Mouse (Mus musculus): ENCODE measurements at regions not wholly inside any gene's neighbourhood (a gene's known extent, or its start where the extent isn't known, plus 50 kb on each side); places are given as distances from the start of the nearest gene placed in this dataset.

- no peak for TF ChIP-seq CEBPB (IDR thresholded peaks at IDR 0.05; ENCODE audit: low read depth)
- TF ChIP-seq CTCF (IDR thresholded peaks at IDR 0.05; ENCODE audit: control insufficient read depth, insufficient read depth, insufficient read length) = no peak
- no peak for TF ChIP-seq MAX (IDR thresholded peaks at IDR 0.05)
These were observed 117.7 kb downstream of the Ogfrl1 start for GRCm38 (mm10) chr1:23279827-23280226.

Measured in C2C12 (cell line).